Mouse (Mus musculus) mesoderm, embryonic 11.5 days (tissue): ENCODE measurements at regions not wholly inside any gene's neighbourhood (a gene's known extent, or its start where the extent isn't known, plus 50 kb on each side); places are given as distances from the start of the nearest gene placed in this dataset.
A peak's percentile ranks its signal among the peaks of the same experiment; 100 is the strongest.
"Not testable (repeated sequence)": the region's sequence is repeated elsewhere in the genome, so short reads cannot be mapped to it uniquely, and the experiment has no call there.

ENCODE experiments used
- DNase-seq: peaks from one replicate; pipeline ENCODE4 v3.0.0-alpha.2; 2012; ENCODE audit warnings: low read depth, low spot score

GRCm38 (mm10) chr17:61337094-61337493 lies 1544.0 kb downstream of the Efna5 start:
- DNase-seq: no peak

GRCm38 (mm10) chr17:61325401-61325800 lies 1555.7 kb downstream of the Efna5 start:
- no peak for DNase-seq

GRCm38 (mm10) chr17:61320865-61321264 lies 1560.3 kb downstream of the Efna5 start:
- no peak for DNase-seq

GRCm38 (mm10) chr17:61313424-61313823 lies 1567.7 kb downstream of the Efna5 start:
- no peak for DNase-seq

GRCm38 (mm10) chr17:61311189-61311588 lies 1569.9 kb downstream of the Efna5 start:
- peak; percentile 8 for DNase-seq

GRCm38 (mm10) chr17:61303611-61304010 lies 1577.5 kb downstream of the Efna5 start:
- DNase-seq: no peak

GRCm38 (mm10) chr17:61301984-61302383 lies 1579.1 kb downstream of the Efna5 start:
- DNase-seq: peak; percentile 16

GRCm38 (mm10) chr17:61301171-61301570 lies 1579.9 kb downstream of the Efna5 start:
- DNase-seq: no peak

- no peak for DNase-seq
Observed at GRCm38 (mm10) chr17:61291129-61291528, 1590.0 kb downstream of the Efna5 start.

GRCm38 (mm10) chr17:61288590-61288989 lies 1592.5 kb downstream of the Efna5 start:
- no peak for DNase-seq

GRCm38 (mm10) chr17:61273631-61274030 lies 1607.5 kb downstream of the Efna5 start:
- no peak for DNase-seq

- DNase-seq: not testable (repeated sequence)
Observed at GRCm38 (mm10) chr17:61256526-61256925, 1624.6 kb downstream of the Efna5 start.

GRCm38 (mm10) chr17:61248411-61248810 lies 1632.7 kb downstream of the Efna5 start:
- DNase-seq: no peak

GRCm38 (mm10) chr17:61217198-61217722 lies 1663.9 kb downstream of the Efna5 start:
- peak; percentile 35 for DNase-seq

GRCm38 (mm10) chr17:61204316-61204715 lies 1676.8 kb downstream of the Efna5 start:
- DNase-seq: no peak

- not testable (repeated sequence) for DNase-seq
Observed at GRCm38 (mm10) chr17:61187880-61188279, 1693.2 kb downstream of the Efna5 start.

- no peak for DNase-seq
Observed at GRCm38 (mm10) chr17:61176586-61176985, 1704.5 kb downstream of the Efna5 start.

- no peak for DNase-seq
Observed at GRCm38 (mm10) chr17:61159437-61159836, 1721.7 kb downstream of the Efna5 start.

- peak; percentile 2 for DNase-seq
Observed at GRCm38 (mm10) chr17:61137006-61137405, 1744.1 kb downstream of the Efna5 start.

GRCm38 (mm10) chr17:61127767-61128166 lies 1753.3 kb downstream of the Efna5 start:
- DNase-seq: no peak

GRCm38 (mm10) chr17:61106302-61106701 lies 1774.8 kb downstream of the Efna5 start:
- no peak for DNase-seq

- DNase-seq: no peak
Observed at GRCm38 (mm10) chr17:61060450-61060849, 1820.7 kb downstream of the Efna5 start.

GRCm38 (mm10) chr17:61058471-61058870 lies 1822.6 kb downstream of the Efna5 start:
- DNase-seq: no peak
